Mouse (Mus musculus): ENCODE measurements around the gene Arxes2. TPM values are rescaled to one million over a fixed set of nuclear protein-coding genes. Genes with fewer than 3 reads are reported as not detected.
"Not testable (repeated sequence)": the region's sequence is repeated elsewhere in the genome, so short reads cannot be mapped to it uniquely, and the experiment has no call there.

The Arxes2 gene
- total RNA-seq, 2 experiments from 2014 or later: not detected

GRCm38 (mm10) chrX:136032799-136033763 is 39.5 kb downstream of the Arxes2 start, which contains the start of gene Arxes1:
Gene Arxes1 (plus strand): TSS chrX:136033367.
- not testable (repeated sequence) for ATAC-seq (ENCODE audit: poor library complexity, severe bottlenecking)

DNA sequence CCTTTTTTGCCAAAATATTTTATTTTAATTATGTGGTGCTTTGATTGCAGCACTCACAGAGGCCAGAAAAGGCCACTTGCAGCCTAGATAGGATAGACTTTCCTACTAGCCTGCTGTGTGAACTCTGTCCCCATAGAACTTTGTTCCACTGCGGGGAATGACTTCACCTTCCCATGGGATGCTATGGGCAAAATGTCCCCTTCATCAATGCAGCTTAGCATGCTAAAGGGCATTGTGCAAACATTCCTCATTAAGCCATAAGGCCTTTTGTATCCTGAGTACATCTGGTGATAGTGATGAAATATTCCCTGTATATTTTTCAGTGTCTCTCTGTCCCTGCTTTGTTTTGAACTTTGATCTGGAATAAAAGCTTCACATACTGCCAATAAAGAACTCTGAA is 50.1 kb downstream of the Arxes2 start:
- no peak for ATAC-seq (ENCODE audit: poor library complexity, severe bottlenecking)

Other genes starting within 250 kb of the Arxes2 start
- gene Bhlhb9, start 196.2 kb upstream of the Arxes2 start, total RNA-seq (2015): 4.1 and 5.0 TPM in 2 replicates
- gene Bhlhb9, start 196.2 kb upstream of the Arxes2 start, total RNA-seq (2017): 3.9 and 4.5 TPM in 2 replicates
- gene Gprasp2, start 154.8 kb upstream of the Arxes2 start, total RNA-seq (2015): not detected in 2 replicates
- 0.07 TPM in 1 of 2 replicates, not detected in the other for gene Gprasp2, start 154.8 kb upstream of the Arxes2 start, total RNA-seq (2017)
- gene Arxes1, start 39.5 kb downstream of the Arxes2 start, total RNA-seq (2015): 0.16 TPM in 1 of 2 replicates, not detected in the other
- gene Arxes1, start 39.5 kb downstream of the Arxes2 start, total RNA-seq (2017): not detected in 2 replicates
- gene Bex2, start 74.4 kb downstream of the Arxes2 start, total RNA-seq (2015): not detected in 2 replicates
- gene Bex2, start 74.4 kb downstream of the Arxes2 start, total RNA-seq (2017): 0.65 TPM in 1 of 2 replicates, not detected in the other
- not detected in 2 replicates for gene Nxf3, start 91.4 kb downstream of the Arxes2 start, total RNA-seq (2015)
- gene Nxf3, start 91.4 kb downstream of the Arxes2 start, total RNA-seq (2017): not detected in 2 replicates
- gene Bex4, start 145.2 kb downstream of the Arxes2 start, total RNA-seq (2015): 0.58 and 0.62 TPM in 2 replicates
- 2.0 and 2.1 TPM in 2 replicates for gene Bex4, start 145.2 kb downstream of the Arxes2 start, total RNA-seq (2017)
- 20.6 and 26.5 TPM in 2 replicates for gene Tceal8, start 178.5 kb downstream of the Arxes2 start, total RNA-seq (2015)
- 34.4 and 39.0 TPM in 2 replicates for gene Tceal8, start 178.5 kb downstream of the Arxes2 start, total RNA-seq (2017)
- gene Tceal5, start 210.1 kb downstream of the Arxes2 start, total RNA-seq (2015): not detected in 2 replicates
- not detected in 2 replicates for gene Tceal5, start 210.1 kb downstream of the Arxes2 start, total RNA-seq (2017)
- not detected in 2 replicates for gene Tceal7, start 221.0 kb downstream of the Arxes2 start, total RNA-seq (2015)
- gene Tceal7, start 221.0 kb downstream of the Arxes2 start, total RNA-seq (2017): not detected in 2 replicates
- not detected in 2 replicates for gene Bex1, start 221.7 kb downstream of the Arxes2 start, total RNA-seq (2015)
- gene Bex1, start 221.7 kb downstream of the Arxes2 start, total RNA-seq (2017): not detected in 2 replicates